Mouse (Mus musculus) heart, postnatal 0 days (tissue): ENCODE data around the gene Tcte1. TPM values are rescaled to one million over a fixed set of nuclear protein-coding genes. Genes with fewer than 3 reads are reported as not detected.

Source experiments
- ATAC-seq: fragments of 200-750 bp; cut with Nextera tagmentation; 2 replicates; pipeline ENCODE4 v1.8.0; 2017; ENCODE audit warnings: low read depth, moderate number of reproducible peaks, moderate library complexity; ENCODE audit not compliant: insufficient read depth
- DNase-seq: peaks from one replicate; pipeline ENCODE4 v3.0.0-alpha.2; 2016; ENCODE audit warnings: low spot score
- H3K27ac ChIP-seq: fragments of 300-500 bp; sonication (generic); 2 replicates; pipeline ENCODE4 v1.5.1; 2014; ENCODE audit warnings: low read depth, mild to moderate bottlenecking
- H3K27me3 ChIP-seq: fragments of 300-500 bp; sonication (generic); 2 replicates; pipeline ENCODE4 v1.6.1; 2014; ENCODE audit warnings: low read length, mixed read lengths; ENCODE audit not compliant: control insufficient read depth, insufficient read depth
- H3K36me3 ChIP-seq: fragments of 300-500 bp; sonication (generic); replicated peaks from 2 replicates; pipeline ENCODE4 v1.6.1; 2014; ENCODE audit warnings: low read length, mixed read lengths; ENCODE audit not compliant: control insufficient read depth, insufficient read depth
- H3K4me1 ChIP-seq: fragments of 300-500 bp; sonication (generic); 2 replicates; pipeline ENCODE4 v1.6.1; 2014; ENCODE audit warnings: antibody characterized with exemption; ENCODE audit not compliant: control insufficient read depth, insufficient read depth
- H3K4me2 ChIP-seq: fragments of 300-500 bp; sonication (generic); 2 replicates; pipeline ENCODE4 v1.6.1; 2014; ENCODE audit warnings: low read depth, mild to moderate bottlenecking, low read length, moderate library complexity
- H3K4me3 ChIP-seq: fragments of 300-500 bp; sonication (generic); 2 replicates; pipeline ENCODE4 v1.5.1; 2014; ENCODE audit warnings: low read depth, low read length
- H3K9ac ChIP-seq: fragments of 300-500 bp; sonication (generic); replicated peaks from 2 replicates; pipeline ENCODE4 v1.6.1; 2014; ENCODE audit warnings: low read depth, low read length, mixed read lengths
- H3K9me3 ChIP-seq: fragments of 300-500 bp; sonication (generic); replicated peaks from 2 replicates; pipeline ENCODE4 v1.6.1; 2016; ENCODE audit warnings: low read length; ENCODE audit not compliant: control insufficient read depth
- CTCF ChIP-seq: IDR thresholded peaks from 2 replicates; pipeline ENCODE4 v1.5.1; 2016; ENCODE audit warnings: antibody characterized with exemption, control low read depth, low read depth
- EP300 ChIP-seq: IDR thresholded peaks from 2 replicates; pipeline ENCODE4 v1.6.1; 2016; ENCODE audit warnings: antibody characterized with exemption, low read depth
- WGBS: fragments of 180-500 bp; shearing (Covaris S2); extraction: QIAGEN DNeasy Blood & Tissue Kit; methylation state at CpG from one replicate; pipeline ENCODE4 v1.1.7; 2014; 5-methylcytosine and 5-hydroxymethylcytosine counted together
- polyA plus RNA-seq: library from polyadenylated mRNA; unstranded; fragments of >200 nt; fragmentation: Nextera tagmentation; extraction: Ambion mirVana; gene quantifications from 2 replicates; pipeline ENCODE4 v1.2.1, GENCODE M21; 2015
- total RNA-seq: library from RNA; depleted of rRNA; stranded (reverse); fragments of >200 nt; gene quantifications from 2 replicates; pipeline ENCODE4 v1.2.3, GENCODE M21; 2014; ENCODE audit warnings: low replicate concordance

Tcte1 gene
- total and polyA plus RNA-seq, 2 experiments from 2014 or later = not detected

DNA sequence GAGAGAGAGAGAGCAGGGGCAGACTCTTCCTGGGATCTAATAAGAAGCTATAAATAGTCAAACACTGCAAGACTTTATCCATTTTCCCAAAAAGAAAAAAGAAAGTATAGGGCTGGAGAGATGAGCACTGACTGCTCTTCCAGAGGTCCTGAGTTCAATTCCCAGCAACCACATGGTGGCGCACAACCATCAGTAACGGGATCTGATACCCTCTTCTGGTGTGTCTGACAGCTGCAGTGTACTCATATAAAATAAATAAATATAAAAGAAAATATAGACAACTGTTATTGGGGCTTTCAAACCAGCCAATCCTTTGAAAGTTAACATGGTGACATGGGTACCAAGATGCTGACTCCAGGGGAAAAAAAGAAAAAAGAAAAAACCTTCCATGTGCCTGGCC, 42.8 kb upstream of the Tcte1 start:
- H3K36me3 ChIP-seq = no peaks in the 10 kb centered on the region
- H3K4me3 ChIP-seq = no peak overlapping the region
- no peak for ATAC-seq
- no peak for DNase-seq
- WGBS = 27% methylated on average over 2 of the region's 2 CpGs
- H3K9me3 ChIP-seq = 0 out of 2 replicates have a peak, but pooled peaks cover 3% of the 10 kb centered on the region
- TF ChIP-seq EP300 (no peak), CTCF (peak; percentile 8; the same call in 1 of the 2 replicates)
- no peak overlapping the region for H3K9ac ChIP-seq
- H3K4me1 ChIP-seq = no peaks in the 10 kb centered on the region
- no peak overlapping the region for H3K4me2 ChIP-seq
- no peaks in the 10 kb centered on the region for H3K27me3 ChIP-seq
- no peak overlapping the region for H3K27ac ChIP-seq

DNA sequence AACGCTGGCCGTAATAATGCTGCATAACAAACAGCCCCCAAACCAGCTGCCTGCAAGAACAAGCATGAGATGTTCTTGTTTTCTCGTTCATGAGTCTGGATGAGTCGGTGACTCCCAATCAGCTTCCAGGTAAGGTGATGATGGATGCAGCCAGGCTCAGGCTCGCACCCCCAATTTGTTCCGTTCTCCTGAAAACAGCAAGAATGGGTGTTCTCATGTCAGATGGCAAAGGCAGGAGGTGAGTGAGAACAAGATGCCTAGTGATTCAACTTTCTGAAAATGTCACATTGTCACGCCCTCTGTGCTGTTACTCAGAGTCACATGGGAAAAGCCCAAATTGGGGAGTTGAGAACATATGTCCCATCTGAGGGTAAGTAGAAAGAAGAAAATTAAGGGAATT, 37.7 kb upstream of the Tcte1 start:
- Histone ChIP-seq H3K27ac (no peak overlapping the region), H3K36me3 (no peaks in the 10 kb centered on the region), H3K4me3 (no peak overlapping the region), H3K9ac (no peak overlapping the region), H3K4me1 (no peaks in the 10 kb centered on the region), H3K9me3 (0 out of 2 replicates have a peak, but pooled peaks cover 3% of the 10 kb centered on the region), H3K27me3 (no peaks in the 10 kb centered on the region), H3K4me2 (no peak overlapping the region)
- 80% methylated on average over 7 of the region's 7 CpGs for WGBS
- DNase-seq = no peak
- ATAC-seq = no peak
- no peak for TF ChIP-seq CTCF
- TF ChIP-seq EP300 = no peak

- TF ChIP-seq EP300 (no peak), CTCF (no peak)
- peak overlapping the region; percentile 1; the same call in 1 of the 2 replicates for H3K4me3 ChIP-seq
- H3K9me3 ChIP-seq = no peaks in the 10 kb centered on the region
- H3K36me3 ChIP-seq = no peaks in the 10 kb centered on the region
- WGBS = 9% methylated on average over 5 of the region's 5 CpGs
- ATAC-seq = no peak
- H3K4me1 ChIP-seq = no peaks in the 10 kb centered on the region
- no peaks in the 10 kb centered on the region for H3K27me3 ChIP-seq
- H3K27ac ChIP-seq = peak overlapping the region; percentile 30; the same call in 1 of the 2 replicates
- DNase-seq = no peak
- H3K4me2 ChIP-seq = no peak overlapping the region
- no peak overlapping the region for H3K9ac ChIP-seq
Observed at GRCm38 (mm10) chr17:45487216-45487615, 36.0 kb upstream of the Tcte1 start.

DNA sequence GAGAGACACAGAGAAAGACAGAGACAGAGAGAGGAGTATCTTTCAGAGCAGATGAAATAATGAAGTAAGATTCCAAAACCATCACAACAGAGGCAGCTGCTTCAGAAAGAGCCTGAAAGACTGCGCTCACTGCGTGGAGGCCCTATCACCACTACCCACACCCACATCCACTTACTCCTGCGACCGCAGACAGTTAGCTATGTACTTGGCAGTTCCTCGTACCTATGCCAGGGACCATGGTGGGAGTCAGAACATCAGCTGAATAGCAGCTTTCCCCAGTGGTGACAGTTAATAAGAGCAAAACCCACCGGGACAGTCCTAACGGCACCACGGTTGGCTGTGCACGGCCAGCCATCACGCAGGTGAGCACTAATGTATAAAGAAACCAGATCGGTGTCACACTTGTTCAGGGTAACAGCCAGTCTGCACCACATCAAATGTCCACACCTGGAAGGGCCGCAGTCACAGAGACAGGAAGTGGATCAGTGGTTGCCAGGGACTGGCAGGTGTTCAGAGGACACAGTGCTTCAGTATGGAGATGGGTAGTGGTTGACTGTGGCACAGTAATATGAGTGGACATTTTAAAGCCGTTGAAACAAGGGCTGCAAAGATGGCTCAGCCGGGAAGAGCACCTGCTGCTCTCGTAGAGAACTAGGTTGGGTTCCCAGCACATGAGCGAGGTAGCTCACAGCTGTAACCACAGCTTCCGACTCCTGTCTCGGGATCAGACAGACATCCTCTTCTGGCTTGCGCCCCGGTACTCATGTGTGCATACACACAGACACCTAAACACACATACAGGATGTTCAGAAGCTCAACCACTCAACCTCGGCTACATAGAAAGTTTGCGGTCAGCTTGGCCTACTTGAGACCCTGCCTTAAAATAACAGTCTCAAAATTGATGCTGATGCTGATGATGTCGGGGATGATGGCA, 34.6 kb upstream of the Tcte1 start:
- no peak for ATAC-seq
- Histone ChIP-seq H3K4me1 (no peaks in the 10 kb centered on the region), H3K27me3 (no peaks in the 10 kb centered on the region), H3K36me3 (no peaks in the 10 kb centered on the region), H3K9me3 (no peaks in the 10 kb centered on the region), H3K9ac (no peak overlapping the region), H3K4me2 (no peak overlapping the region), H3K4me3 (no peak overlapping the region; the same call in 1 of the 2 replicates), H3K27ac (peak overlapping the region; percentile 16; the same call in 1 of the 2 replicates)
- no peak for DNase-seq
- 79% methylated on average over 23 of the region's 23 CpGs for WGBS
- no peak for TF ChIP-seq EP300
- no peak for TF ChIP-seq CTCF

- Histone ChIP-seq H3K4me3 (no peak overlapping the region), H3K27me3 (no peaks in the 10 kb centered on the region), H3K27ac (no peak overlapping the region), H3K9me3 (no peaks in the 10 kb centered on the region), H3K9ac (no peak overlapping the region), H3K36me3 (no peaks in the 10 kb centered on the region), H3K4me2 (no peak overlapping the region), H3K4me1 (no peaks in the 10 kb centered on the region)
- DNase-seq (no peak), ATAC-seq (no peak)
- TF ChIP-seq EP300 = no peak
- TF ChIP-seq CTCF = no peak
- WGBS = 72% methylated on average over 6 of the region's 6 CpGs
Observed at GRCm38 (mm10) chr17:45489736-45490135, 33.5 kb upstream of the Tcte1 start.
